Mouse (Mus musculus) ES-E14 (cell line): ENCODE measurements at regions not wholly inside any gene's neighbourhood (a gene's known extent, or its start where the extent isn't known, plus 50 kb on each side); places are given as distances from the start of the nearest gene placed in this dataset.

Experiments used
- DNase-seq: peaks from one replicate; pipeline ENCODE4 v3.0.0-alpha.2; 2013; ENCODE audit warnings: low read depth, low spot score
- H3K27ac ChIP-seq: 2 replicates; pipeline ENCODE4 v1.5.1; 2012; ENCODE audit warnings: low read depth, mild to moderate bottlenecking, low read length, moderate library complexity, mixed read lengths; ENCODE audit not compliant: poor library complexity, insufficient read depth, severe bottlenecking
- H3K36me3 ChIP-seq: 2 replicates; pipeline ENCODE4 v1.6.1; 2012; ENCODE audit warnings: mild to moderate bottlenecking, low read length, moderate library complexity, mixed read lengths; ENCODE audit not compliant: control insufficient read depth, poor library complexity, insufficient read depth, severe bottlenecking
- H3K4me1 ChIP-seq, 2 experiments: fragments of 150-350 bp in 1 of 2; sonication (generic) in 1 of 2; 2 replicates each; pipeline ENCODE4 v1.6.1; 2012; ENCODE audit warnings: low read length in 2 of 2, mild to moderate bottlenecking in 1 of 2, mixed read lengths in 1 of 2; ENCODE audit not compliant: control insufficient read depth in 2 of 2, insufficient read depth in 2 of 2, poor library complexity in 1 of 2
- H3K4me3 ChIP-seq, 2 experiments: fragments of 150-350 bp in 1 of 2; sonication (generic) in 1 of 2; 2 replicates each; pipeline ENCODE4 v1.5.1; 2012; ENCODE audit warnings: low read length in 2 of 2, low read depth in 1 of 2, mild to moderate bottlenecking in 1 of 2, mixed read lengths in 1 of 2; ENCODE audit not compliant: insufficient read depth in 1 of 2, poor library complexity in 1 of 2, severe bottlenecking in 1 of 2
- H3K9ac ChIP-seq: 2 replicates; pipeline ENCODE4 v1.6.1; 2012; ENCODE audit warnings: low read depth, mild to moderate bottlenecking, low read length, mixed read lengths; ENCODE audit not compliant: poor library complexity, insufficient read depth, severe bottlenecking
- H3K9me3 ChIP-seq: fragments of 150-350 bp; sonication (generic); 2 replicates; pipeline ENCODE4 v1.6.1; 2012; ENCODE audit warnings: low read depth, mild to moderate bottlenecking, low read length; ENCODE audit not compliant: control insufficient read depth, insufficient read depth
- CHD2 ChIP-seq: IDR thresholded peaks from 2 replicates; pipeline ENCODE4 v1.6.1; 2014; ENCODE audit warnings: mild to moderate bottlenecking, low read depth, low read length, inconsistent platforms
- HCFC1 ChIP-seq: IDR thresholded peaks from 2 replicates; pipeline ENCODE4 v1.6.1; 2012; ENCODE audit warnings: low read length, inconsistent platforms, borderline replicate concordance; ENCODE audit not compliant: insufficient read depth
- MAFK ChIP-seq: IDR thresholded peaks from 2 replicates; pipeline ENCODE4 v1.6.1; 2014; ENCODE audit warnings: mild to moderate bottlenecking, low read depth, low read length, inconsistent platforms; ENCODE audit not compliant: insufficient read depth
- ZC3H11A ChIP-seq: IDR thresholded peaks from 2 replicates; pipeline ENCODE4 v1.6.1; 2012; ENCODE audit warnings: low read depth, mild to moderate bottlenecking, inconsistent platforms, low read length, borderline replicate concordance
- ZNF384 ChIP-seq: IDR thresholded peaks from 2 replicates; pipeline ENCODE4 v1.6.1; 2012; ENCODE audit warnings: low read depth, low read length, inconsistent platforms
- in situ Hi-C, 2 experiments: fragments of 600-800 bp; cut with MboI; formaldehyde crosslinking; loops; one replicate each; pipeline ENCODE4 v1.15.1; 2025; ENCODE audit warnings: low sequenced_read_pairs in 2 of 2, inconsistent platforms in 1 of 2; ENCODE audit not compliant: unreplicated experiment in 2 of 2

- Histone ChIP-seq H3K27ac (no peak overlapping the region), H3K4me1 (peaks cover 0 to 6% of the 10 kb centered on the region in 2 experiments; a peak in 1 of 4 replicates), H3K9me3 (no peaks in the 10 kb centered on the region), H3K36me3 (no peaks in the 10 kb centered on the region), H3K9ac (no peak overlapping the region), H3K4me3 (no peak overlapping the region)
- DNase-seq, result no peak
- TF ChIP-seq HCFC1 (no peak), CHD2 (no peak), ZC3H11A (no peak), ZNF384 (no peak), MAFK (no peak)
- in situ Hi-C loops, result no loop called here
These were observed 199.4 kb downstream of the 1700129C05Rik start for GRCm38 (mm10) chr14:58943267-58943765.

- TF ChIP-seq CHD2 (no peak), ZC3H11A (no peak), MAFK (no peak), ZNF384 (no peak), HCFC1 (no peak)
- in situ Hi-C loops, result no loop called here
- no peak overlapping the region for H3K9ac ChIP-seq
- H3K9me3 ChIP-seq, result no peaks in the 10 kb centered on the region
- no peak for DNase-seq
- H3K27ac ChIP-seq, result no peak overlapping the region
- H3K4me3 ChIP-seq, result no peak overlapping the region
- no peaks in the 10 kb centered on the region for H3K36me3 ChIP-seq
- peaks cover 0 to 8% of the 10 kb centered on the region in 2 experiments; a peak in 1 of 4 replicates for H3K4me1 ChIP-seq
These were observed 203.6 kb downstream of the 1700129C05Rik start for GRCm38 (mm10) chr14:58939086-58939485.

GRCm38 (mm10) chr14:58938601-58938970 is 204.1 kb downstream of the 1700129C05Rik start:
- H3K9me3 ChIP-seq, result no peaks in the 10 kb centered on the region
- H3K36me3 ChIP-seq, result no peaks in the 10 kb centered on the region
- peaks cover 0 to 8% of the 10 kb centered on the region in 2 experiments; a peak in 1 of 4 replicates for H3K4me1 ChIP-seq
- DNase-seq, result peak; percentile 22
- no peak overlapping the region for H3K4me3 ChIP-seq
- TF ChIP-seq HCFC1 (no peak), ZC3H11A (no peak), CHD2 (no peak), ZNF384 (no peak), MAFK (no peak)
- no peak overlapping the region for H3K9ac ChIP-seq
- no peak overlapping the region for H3K27ac ChIP-seq
- in situ Hi-C loops, result no loop called here

GRCm38 (mm10) chr14:58937791-58938600 is 204.7 kb downstream of the 1700129C05Rik start:
- Histone ChIP-seq H3K9me3 (no peaks in the 10 kb centered on the region), H3K36me3 (no peaks in the 10 kb centered on the region), H3K9ac (no peak overlapping the region), H3K4me1 (peaks cover 0 to 8% of the 10 kb centered on the region in 2 experiments; a peak in 1 of 4 replicates), H3K27ac (no peak overlapping the region), H3K4me3 (no peak overlapping the region)
- peak; percentile 34 for DNase-seq
- in situ Hi-C loops, result no loop called here
- no peak for TF ChIP-seq MAFK
- TF ChIP-seq CHD2, result no peak
- no peak for TF ChIP-seq ZNF384
- no peak for TF ChIP-seq ZC3H11A
- TF ChIP-seq HCFC1, result no peak
